Mouse (Mus musculus): Measurements from ENCODE around the gene Spsb2. TPM values are rescaled to one million over a fixed set of nuclear protein-coding genes. Genes with fewer than 3 reads are reported as not detected.
"Not testable (repeated sequence)": the region's sequence is repeated elsewhere in the genome, so short reads cannot be mapped to it uniquely, and the experiment has no call there.

Gene Spsb2
- total and polyA plus RNA-seq, 3 experiments: 1.9 to 10.9 (median 6.9) TPM

GRCm38 (mm10) chr6:124809775-124810538, 1.5 kb downstream of the Spsb2 start:
- H3K4me3 ChIP-seq (ENCODE audit: low read depth, low read length): peak overlapping the region; percentile 74
- peaks cover 60% of the 10 kb centered on the region for H3K36me3 ChIP-seq (replicated peaks)
- no peaks in the 10 kb centered on the region for H3K9me3 ChIP-seq (replicated peaks)
- no peaks in the 10 kb centered on the region for H3K27me3 ChIP-seq (ENCODE audit: insufficient read depth, low read length)
- no peak for TF ChIP-seq CTCF (IDR thresholded peaks at IDR 0.05; ENCODE audit: low read depth, low read length)
- peak; percentile 91; the same call in 1 of the 2 replicates for TF ChIP-seq POLR2AphosphoS5 (IDR thresholded peaks at IDR 0.05; ENCODE audit: insufficient replicate concordance, low read depth, low read length)
- DNase-seq (ENCODE audit: low spot score) (no peak), ATAC-seq (ENCODE audit: extremely low read depth, insufficient number of reproducible peaks, low FRiP score, poor library complexity, severe bottlenecking) (no peak)
- H3K4me1 ChIP-seq (ENCODE audit: insufficient read depth, low read depth, low read length): peaks cover 84% of the 10 kb centered on the region

- Histone ChIP-seq H3K4me3 (ENCODE audit: low read depth, low read length) (peak overlapping the region; percentile 78; the same call in 1 of the 2 replicates), H3K36me3 (replicated peaks) (peaks cover 69% of the 10 kb centered on the region), H3K4me1 (ENCODE audit: insufficient read depth, low read depth, low read length) (peaks cover 83% of the 10 kb centered on the region)
- not testable (repeated sequence) for H3K27me3 ChIP-seq (ENCODE audit: insufficient read depth, low read length); DNase-seq (ENCODE audit: low spot score); H3K9me3 ChIP-seq (replicated peaks); ATAC-seq (ENCODE audit: extremely low read depth, insufficient number of reproducible peaks, low FRiP score, poor library complexity, severe bottlenecking)
Measured at GRCm38 (mm10) chr6:124810566-124811402, 2.3 kb downstream of the Spsb2 start.

DNA sequence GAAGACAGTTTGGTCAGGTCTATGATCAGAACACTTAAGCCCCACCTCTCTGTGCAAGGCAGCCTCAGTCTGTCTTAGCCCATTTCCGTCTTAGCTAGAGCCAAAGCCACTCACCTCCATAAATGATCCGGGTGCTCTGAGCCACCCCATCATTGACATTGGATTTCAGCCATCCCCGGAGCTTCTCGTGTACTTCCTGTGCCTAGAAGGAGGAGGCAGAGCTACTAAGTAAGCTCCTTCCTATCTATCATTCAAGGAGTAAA, 2.9 kb downstream of the Spsb2 start:
- Histone ChIP-seq H3K4me3 (ENCODE audit: low read depth, low read length) (peak overlapping the region; percentile 78; the same call in 1 of the 2 replicates), H3K36me3 (replicated peaks) (peaks cover 74% of the 10 kb centered on the region), H3K27me3 (ENCODE audit: insufficient read depth, low read length) (no peaks in the 10 kb centered on the region), H3K9me3 (replicated peaks) (no peaks in the 10 kb centered on the region), H3K4me1 (ENCODE audit: insufficient read depth, low read depth, low read length) (peaks cover 77% of the 10 kb centered on the region)
- DNase-seq (ENCODE audit: low spot score): no peak
- TF ChIP-seq GATA2 (IDR thresholded peaks at IDR 0.05; ENCODE audit: borderline replicate concordance, low read depth, low read length) (no peak), CTCF (IDR thresholded peaks at IDR 0.05; ENCODE audit: low read depth, low read length) (no peak), GATA1 (IDR thresholded peaks at IDR 0.05; ENCODE audit: borderline replicate concordance, low read length) (no peak), TAL1 (conservative IDR thresholded peaks at IDR 0.05; ENCODE audit: low read depth, low read length) (no peak), POLR2AphosphoS5 (IDR thresholded peaks at IDR 0.05; ENCODE audit: insufficient replicate concordance, low read depth, low read length) (no peak)
- ATAC-seq (ENCODE audit: extremely low read depth, insufficient number of reproducible peaks, low FRiP score, poor library complexity, severe bottlenecking): no peak

DNA sequence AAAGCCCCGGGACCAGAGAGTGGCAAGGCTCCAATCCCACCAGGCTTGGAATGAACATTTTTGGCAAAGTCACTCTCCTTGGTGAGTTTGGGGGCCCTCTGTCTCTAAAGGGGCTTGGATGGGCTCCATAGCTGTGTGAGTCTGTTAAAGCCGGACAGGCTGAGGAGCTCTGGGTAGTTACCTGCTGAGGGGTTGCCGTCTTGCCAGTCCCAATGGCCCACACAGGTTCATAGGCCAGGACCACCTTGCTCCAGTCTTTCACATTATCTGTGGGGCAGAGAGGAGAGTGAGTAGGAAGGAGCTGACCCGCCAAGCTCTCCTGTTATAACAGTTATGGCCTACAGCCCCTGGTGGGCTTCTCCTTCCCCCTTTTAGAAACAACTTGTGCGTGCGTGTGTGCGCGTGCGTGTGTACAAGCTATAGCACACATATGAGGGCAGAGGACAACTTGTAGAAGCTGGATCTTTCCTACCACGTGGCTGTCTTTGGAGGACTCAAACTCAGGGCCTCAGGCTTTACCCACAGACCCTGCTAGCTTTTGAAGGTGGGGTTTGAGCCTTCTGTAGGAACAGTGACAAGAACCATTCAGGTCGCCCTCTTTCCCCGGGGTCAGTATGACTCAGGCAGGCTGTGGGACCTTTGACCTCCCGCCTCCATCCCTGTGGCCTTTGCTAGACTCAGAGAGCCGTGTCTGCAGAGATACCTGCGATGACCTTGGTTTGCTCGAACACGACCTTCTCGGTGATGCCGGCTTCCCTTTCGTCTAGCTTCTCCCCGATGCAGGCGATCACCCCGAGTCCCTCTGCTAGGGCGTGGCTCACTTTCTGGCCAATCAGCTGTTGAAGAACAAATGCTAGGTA, 3.5 kb downstream of the Spsb2 start:
- DNase-seq (ENCODE audit: low spot score) (no peak), ATAC-seq (ENCODE audit: extremely low read depth, insufficient number of reproducible peaks, low FRiP score, poor library complexity, severe bottlenecking) (no peak)
- H3K27me3 ChIP-seq (ENCODE audit: insufficient read depth, low read length): no peaks in the 10 kb centered on the region
- no peaks in the 10 kb centered on the region for H3K9me3 ChIP-seq (replicated peaks)
- peaks cover 71% of the 10 kb centered on the region for H3K4me1 ChIP-seq (ENCODE audit: insufficient read depth, low read depth, low read length)
- TF ChIP-seq POLR2AphosphoS5 (IDR thresholded peaks at IDR 0.05; ENCODE audit: insufficient replicate concordance, low read depth, low read length): 0 out of 2 replicates have a peak, but pooled peaks have one; percentile 23
- TF ChIP-seq CTCF (IDR thresholded peaks at IDR 0.05; ENCODE audit: low read depth, low read length): no peak
- H3K36me3 ChIP-seq (replicated peaks): peaks cover 80% of the 10 kb centered on the region
- H3K4me3 ChIP-seq (ENCODE audit: low read depth, low read length): peak overlapping the region; percentile 78

DNA sequence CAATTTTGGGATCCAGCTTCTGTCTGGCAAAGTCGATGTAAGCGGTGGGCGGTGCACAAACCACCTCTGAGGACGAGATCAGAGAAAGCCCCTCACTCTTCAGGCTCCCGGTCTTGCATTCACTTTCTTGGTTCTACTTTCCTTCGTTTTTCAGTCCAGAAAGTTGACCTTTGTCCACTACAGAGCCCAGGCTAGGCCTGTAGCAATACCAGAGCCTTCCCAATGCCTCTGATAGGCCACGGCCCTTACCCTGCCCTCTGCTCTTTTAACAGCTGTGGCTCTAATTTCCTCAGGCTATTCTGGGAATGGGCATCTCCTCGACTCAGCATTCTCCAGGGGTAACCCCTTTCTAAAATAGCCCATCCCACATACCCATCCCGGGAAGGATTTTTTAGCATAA, 4.4 kb downstream of the Spsb2 start:
- no peaks in the 10 kb centered on the region for H3K27me3 ChIP-seq (ENCODE audit: insufficient read depth, low read length)
- H3K36me3 ChIP-seq (replicated peaks): peaks cover 83% of the 10 kb centered on the region
- no peaks in the 10 kb centered on the region for H3K9me3 ChIP-seq (replicated peaks)
- TF ChIP-seq CTCF (IDR thresholded peaks at IDR 0.05; ENCODE audit: low read depth, low read length): no peak
- TF ChIP-seq TAL1 (conservative IDR thresholded peaks at IDR 0.05; ENCODE audit: low read depth, low read length): no peak
- no peak for DNase-seq (ENCODE audit: low spot score)
- H3K4me1 ChIP-seq (ENCODE audit: insufficient read depth, low read depth, low read length): peaks cover 63% of the 10 kb centered on the region
- peak overlapping the region; percentile 78 for H3K4me3 ChIP-seq (ENCODE audit: low read depth, low read length)
- ATAC-seq (ENCODE audit: extremely low read depth, insufficient number of reproducible peaks, low FRiP score, poor library complexity, severe bottlenecking): no peak

DNA sequence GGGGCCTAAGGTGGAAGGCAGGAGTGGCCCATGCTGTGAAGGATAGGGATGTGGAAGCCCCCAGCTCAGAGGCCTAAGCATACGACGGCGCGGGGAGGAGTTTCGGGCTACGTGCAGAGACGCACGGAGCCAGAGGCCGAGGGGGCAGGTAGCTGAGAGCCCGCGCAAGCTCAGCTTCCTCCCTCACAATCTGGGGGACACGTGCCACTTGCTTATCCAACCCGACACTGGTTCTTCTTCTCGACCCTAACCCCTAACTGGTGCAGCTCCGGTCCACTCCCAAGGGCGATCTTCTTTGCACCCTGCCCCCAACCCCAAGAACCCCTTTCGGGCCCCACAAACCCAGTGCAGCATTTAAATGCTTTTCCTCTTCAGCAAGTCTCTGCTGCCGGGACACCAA, 5.0 kb downstream of the Spsb2 start:
- TF ChIP-seq POLR2AphosphoS5 (IDR thresholded peaks at IDR 0.05; ENCODE audit: insufficient replicate concordance, low read depth, low read length) (no peak), TAL1 (conservative IDR thresholded peaks at IDR 0.05; ENCODE audit: low read depth, low read length) (no peak), GATA1 (IDR thresholded peaks at IDR 0.05; ENCODE audit: borderline replicate concordance, low read length) (no peak), GATA2 (IDR thresholded peaks at IDR 0.05; ENCODE audit: borderline replicate concordance, low read depth, low read length) (no peak), CTCF (IDR thresholded peaks at IDR 0.05; ENCODE audit: low read depth, low read length) (no peak)
- Histone ChIP-seq H3K27me3 (ENCODE audit: insufficient read depth, low read length) (no peaks in the 10 kb centered on the region), H3K4me3 (ENCODE audit: low read depth, low read length) (peak overlapping the region; percentile 78), H3K36me3 (replicated peaks) (peaks cover 86% of the 10 kb centered on the region), H3K9me3 (replicated peaks) (no peaks in the 10 kb centered on the region), H3K4me1 (ENCODE audit: insufficient read depth, low read depth, low read length) (peaks cover 57% of the 10 kb centered on the region)
- peak; percentile 51; the same call in 1 of the 2 replicates for ATAC-seq (ENCODE audit: extremely low read depth, insufficient number of reproducible peaks, low FRiP score, poor library complexity, severe bottlenecking)
- peak; percentile 72 for DNase-seq (ENCODE audit: low spot score)
